Comparison of ENCODE assay signal across 10 mouse cellular contexts in the genomic region with DNA sequence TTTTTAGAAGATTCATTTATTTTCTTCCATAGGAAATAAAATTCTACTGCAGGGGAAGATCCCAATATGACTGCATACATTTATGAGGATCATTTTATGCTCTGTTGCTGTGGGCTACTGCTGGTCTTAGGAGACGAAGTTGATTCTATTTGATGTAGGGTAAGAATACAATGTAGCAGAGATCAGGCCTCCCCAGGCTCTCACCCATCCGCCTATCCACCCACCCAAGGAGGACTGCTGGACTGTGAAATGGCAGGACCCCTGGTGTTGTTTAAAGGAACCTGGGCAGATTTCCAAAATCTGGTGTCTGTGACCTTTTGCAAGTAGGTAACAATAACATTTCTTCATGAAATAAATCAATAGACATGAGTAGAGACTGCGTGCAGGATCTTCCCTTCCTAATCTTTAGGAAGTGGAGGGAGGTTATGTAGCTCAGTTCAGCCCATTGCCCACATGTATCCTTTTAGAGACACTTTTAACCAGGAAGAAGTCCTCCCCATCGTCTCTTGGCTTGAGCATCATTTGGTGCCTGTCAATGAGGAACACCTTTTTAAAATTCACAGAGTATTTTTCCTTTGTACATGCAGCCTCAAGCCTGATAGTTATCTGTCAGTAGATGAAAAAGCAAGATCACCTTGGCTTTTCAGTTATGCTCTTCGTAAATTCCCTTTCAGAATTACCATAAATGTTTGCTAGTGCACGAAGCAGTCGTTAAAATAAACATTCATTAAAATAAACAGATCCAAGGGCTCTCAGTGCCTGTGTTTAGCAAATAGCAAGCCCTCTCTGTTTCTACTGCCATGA.
DNase-seq lines count a peak whose midpoint lies in the region; ATAC-seq and TF ChIP-seq lines count a peak whose summit lies in the region.
"Had no signal": no experiment of that assay in that cellular context is flagged by ENCODE, and none has a peak within 500 bp of the region (broad histone marks: within the 10 kb centered on the region; RNA-seq: fewer than 3 reads in every experiment).

No protein-coding gene starts in this region.

- H3K4me2 ChIP-seq in lung, embryonic 14.5 days: no peak overlapping the region
- H3K4me2 ChIP-seq in limb, embryonic 13.5 days (replicated peaks): no peak overlapping the region
- H3K4me2 ChIP-seq in stomach, embryonic 14.5 days (replicated peaks; ENCODE audit: low read depth, low read length): no peak overlapping the region
- H3K4me2 ChIP-seq: liver, embryonic 15.5 days had no signal

- peak; percentile 36 for DNase-seq in lung, embryonic 14.5 days
- no peak for DNase-seq in lung, postnatal 4 days
- DNase-seq in hindbrain, embryonic 10.5 days (ENCODE audit: low spot score): peak; percentile 10
- no peak for DNase-seq in thymus, postnatal 4 days
- no peak for DNase-seq in cerebellum, postnatal 4 days (ENCODE audit: low spot score in 2 of 2)
- DNase-seq in left cerebral cortex, postnatal 14 days (ENCODE audit: low spot score in 2 of 2): no peak
- DNase-seq: gastrocnemius, postnatal 10 days had no signal

- TF ChIP-seq CTCF in lung, embryonic 14.5 days (IDR thresholded peaks at IDR 0.05; ENCODE audit: low read depth): no peak

- no peak overlapping the region for H3K9ac ChIP-seq in lung, embryonic 14.5 days
- no peak overlapping the region for H3K9ac ChIP-seq in limb, embryonic 13.5 days
- H3K9ac ChIP-seq in stomach, embryonic 14.5 days (replicated peaks; ENCODE audit: low read depth, low read length): no peak overlapping the region
- H3K9ac ChIP-seq: liver, embryonic 15.5 days had no signal

- no peaks in the 10 kb centered on the region for H3K9me3 ChIP-seq in lung, embryonic 14.5 days (ENCODE audit: low read depth, low read length)
- no peaks in the 10 kb centered on the region for H3K9me3 ChIP-seq in hindbrain, embryonic 10.5 days
- no peaks in the 10 kb centered on the region for H3K9me3 ChIP-seq in limb, embryonic 13.5 days
- H3K9me3 ChIP-seq in stomach, embryonic 14.5 days (ENCODE audit: control insufficient read depth, low read depth, low read length): no peaks in the 10 kb centered on the region
- H3K9me3 ChIP-seq: liver, embryonic 15.5 days had no signal

- WGBS in lung, embryonic 14.5 days: 27% methylated on average over 7 of the region's 7 CpGs
- 33% methylated on average over 7 of the region's 7 CpGs for whole genome bisulfite sequencing in hindbrain, embryonic 10.5 days
- 32% methylated on average over 7 of the region's 7 CpGs for WGBS in limb, embryonic 13.5 days
- WGBS in stomach, embryonic 14.5 days: 18% methylated on average over 7 of the region's 7 CpGs

- no peaks in the 10 kb centered on the region for H3K36me3 ChIP-seq in lung, embryonic 14.5 days (ENCODE audit: insufficient read depth)
- no peaks in the 10 kb centered on the region for H3K36me3 ChIP-seq in hindbrain, embryonic 10.5 days
- no peaks in the 10 kb centered on the region for H3K36me3 ChIP-seq in limb, embryonic 13.5 days
- no peaks in the 10 kb centered on the region for H3K36me3 ChIP-seq in stomach, embryonic 14.5 days (ENCODE audit: control insufficient read depth, insufficient read depth, low read length)
- H3K36me3 ChIP-seq: liver, embryonic 15.5 days had no signal

- ATAC-seq in lung, embryonic 14.5 days (ENCODE audit: insufficient read depth): 0 out of 2 replicates have a peak, but pooled peaks have one; percentile 23
- ATAC-seq in limb, embryonic 13.5 days (ENCODE audit: low FRiP score, low read depth): no peak
- ATAC-seq in stomach, embryonic 14.5 days (ENCODE audit: insufficient number of reproducible peaks, insufficient read depth, low FRiP score, low read depth): no peak

- H3K27ac ChIP-seq in lung, embryonic 14.5 days (ENCODE audit: low read depth): peak overlapping the region; percentile 87; the same call in 1 of the 2 replicates
- peak overlapping the region; percentile 90 for H3K27ac ChIP-seq in hindbrain, embryonic 10.5 days
- peak overlapping the region; percentile 63; the same call in 1 of the 2 replicates for H3K27ac ChIP-seq in limb, embryonic 13.5 days
- H3K27ac ChIP-seq in stomach, embryonic 14.5 days (ENCODE audit: low read length): peak overlapping the region; percentile 92
- H3K27ac ChIP-seq: liver, embryonic 15.5 days had no signal

- no peaks in the 10 kb centered on the region for H3K27me3 ChIP-seq in lung, embryonic 14.5 days (ENCODE audit: insufficient read depth, low read length)
- H3K27me3 ChIP-seq in hindbrain, embryonic 10.5 days (ENCODE audit: insufficient read depth, poor library complexity, severe bottlenecking): no peaks in the 10 kb centered on the region
- no peaks in the 10 kb centered on the region for H3K27me3 ChIP-seq in limb, embryonic 13.5 days
- no peaks in the 10 kb centered on the region for H3K27me3 ChIP-seq in stomach, embryonic 14.5 days (ENCODE audit: control insufficient read depth, insufficient read depth, low read length)
- H3K27me3 ChIP-seq: liver, embryonic 15.5 days had no signal

- peaks cover 18% of the 10 kb centered on the region for H3K4me1 ChIP-seq in lung, embryonic 14.5 days (ENCODE audit: insufficient read depth)
- H3K4me1 ChIP-seq in hindbrain, embryonic 10.5 days (replicated peaks): peaks cover 51% of the 10 kb centered on the region
- peaks cover 40% of the 10 kb centered on the region for H3K4me1 ChIP-seq in limb, embryonic 13.5 days
- peaks cover 17% of the 10 kb centered on the region for H3K4me1 ChIP-seq in stomach, embryonic 14.5 days (ENCODE audit: control insufficient read depth, insufficient read depth, low read length)
- H3K4me1 ChIP-seq: liver, embryonic 15.5 days had no signal

- intact Hi-C loops in left cerebral cortex, postnatal 14 days (cut with DNase I): no loop called here

- no peak overlapping the region for H3K4me3 ChIP-seq in lung, embryonic 14.5 days (ENCODE audit: low read depth, low read length)
- H3K4me3 ChIP-seq in hindbrain, embryonic 10.5 days: no peak overlapping the region
- no peak overlapping the region for H3K4me3 ChIP-seq in limb, embryonic 13.5 days
- no peak overlapping the region for H3K4me3 ChIP-seq in stomach, embryonic 14.5 days (ENCODE audit: low read depth, low read length)
- H3K4me3 ChIP-seq: liver, embryonic 15.5 days had no signal

Comparison
In these comparisons a context has a peak if more than half of its experiments do, and no peak if none do; other contexts are left out.
1. DNase-seq: peak in lung, embryonic 14.5 days (single experiment) and hindbrain, embryonic 10.5 days (single experiment); none in lung, postnatal 4 days (0 of 2), thymus, postnatal 4 days (single experiment), cerebellum, postnatal 4 days (0 of 2) and left cerebral cortex, postnatal 14 days (0 of 2).
2. Peak in every context shown above with its lines, with median percentiles within 50 percentile points of each other: H3K27ac ChIP-seq.